27 mouse cellular contexts compared by ENCODE assay signal in the genomic region with DNA sequence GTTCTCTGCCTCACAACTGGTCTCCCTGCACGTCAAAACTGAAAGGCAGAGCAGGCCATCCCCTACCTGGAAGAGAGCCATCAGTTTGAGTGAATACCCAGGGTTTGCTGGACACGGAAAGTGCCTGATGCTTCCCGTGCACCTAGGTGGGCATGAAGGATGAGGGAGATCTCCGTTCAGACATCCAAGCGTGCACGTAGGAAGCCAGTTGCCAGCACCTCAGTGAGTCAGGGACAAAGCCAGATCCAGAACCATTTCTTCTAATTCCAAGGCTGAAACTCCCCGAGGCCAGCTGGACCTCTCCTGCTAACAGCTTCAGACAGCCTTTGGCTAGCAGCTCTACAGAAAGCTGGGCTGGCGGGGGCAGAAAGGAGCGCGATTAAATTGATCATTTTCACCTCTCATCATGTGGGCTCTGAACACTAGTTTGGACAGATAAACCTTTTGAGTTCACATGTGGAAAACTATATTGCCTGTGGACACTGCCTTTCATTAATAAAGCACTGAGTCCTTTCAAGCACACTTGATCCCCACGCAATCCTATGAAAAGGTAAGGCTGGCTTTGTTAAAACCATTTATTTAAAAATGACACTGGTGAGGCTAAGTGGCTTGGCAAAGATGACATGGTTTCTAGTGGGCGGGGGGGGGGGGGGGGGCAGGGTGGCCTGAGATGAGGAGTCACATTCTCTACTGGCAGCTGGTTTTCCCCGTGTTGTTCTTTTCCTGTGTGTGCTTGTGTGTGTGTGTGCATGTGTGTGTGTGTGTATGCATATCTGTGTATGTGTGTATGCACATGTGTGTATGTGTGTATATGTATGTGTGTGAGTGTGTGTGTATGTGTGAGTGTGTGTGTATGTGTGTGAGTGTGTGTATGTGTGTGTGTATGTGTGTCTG. TPM values are rescaled to one million over a fixed set of nuclear protein-coding genes. Genes with fewer than 3 reads are reported as not detected.
DNase-seq lines count a peak whose midpoint lies in the region; ATAC-seq and TF ChIP-seq lines count a peak whose summit lies in the region.
"Had no signal": no experiment of that assay in that cellular context is flagged by ENCODE, and none has a peak within 500 bp of the region (broad histone marks: within the 10 kb centered on the region; RNA-seq: fewer than 3 reads in every experiment).

No protein-coding gene starts in this region.

- TF ChIP-seq CTCF in lung, postnatal 0 days (IDR thresholded peaks at IDR 0.05) = no peak

- H3K27ac ChIP-seq in midbrain, embryonic 15.5 days = no peak overlapping the region
- no peak overlapping the region for H3K27ac ChIP-seq in midbrain, embryonic 10.5 days (replicated peaks)
- no peak overlapping the region for H3K27ac ChIP-seq in lung, postnatal 0 days (ENCODE audit: low read length)
- H3K27ac ChIP-seq: embryonic facial prominence, embryonic 13.5 days; forebrain, embryonic 10.5 days; forebrain, embryonic 15.5 days; gastrocnemius, adult 2 months; heart, embryonic 15.5 days; layer of hippocampus, adult 2 months; liver, embryonic 15.5 days had no signal

- 80% methylated on average over 13 of the region's 13 CpGs for WGBS in midbrain, embryonic 15.5 days
- 89% methylated on average over 13 of the region's 13 CpGs for WGBS in midbrain, embryonic 10.5 days
- 61% methylated on average over 12 of the region's 13 CpGs for WGBS in lung, postnatal 0 days

- intact Hi-C loops in left cerebral cortex, postnatal 4 days (cut with DNase I) = no loop called here

- 0 out of 2 replicates have a peak, but pooled peaks have one; percentile 11 for ATAC-seq in midbrain, embryonic 15.5 days (replicated peaks)
- ATAC-seq in lung, postnatal 0 days = peak; percentile 59
- ATAC-seq: activated CD4-positive, CD25-positive, alpha-beta regulatory T cell, adult 4 months; forebrain, embryonic 15.5 days; hindbrain, embryonic 16.5 days had no signal

- no peak overlapping the region for H3K4me3 ChIP-seq in midbrain, embryonic 15.5 days
- no peak overlapping the region for H3K4me3 ChIP-seq in midbrain, embryonic 10.5 days
- no peak overlapping the region for H3K4me3 ChIP-seq in lung, postnatal 0 days (ENCODE audit: low read depth, low read length)
- H3K4me3 ChIP-seq: embryonic facial prominence, embryonic 13.5 days; forebrain, embryonic 10.5 days; forebrain, embryonic 15.5 days; gastrocnemius, adult 2 months; heart, embryonic 15.5 days; layer of hippocampus, adult 2 months; liver, embryonic 15.5 days had no signal

- H3K9me3 ChIP-seq in midbrain, embryonic 15.5 days = no peaks in the 10 kb centered on the region
- no peaks in the 10 kb centered on the region for H3K9me3 ChIP-seq in midbrain, embryonic 10.5 days (replicated peaks)
- H3K9me3 ChIP-seq in lung, postnatal 0 days (ENCODE audit: low read length) = no peaks in the 10 kb centered on the region
- H3K9me3 ChIP-seq: embryonic facial prominence, embryonic 13.5 days; forebrain, embryonic 10.5 days; forebrain, embryonic 15.5 days; heart, embryonic 15.5 days; liver, embryonic 15.5 days had no signal

- TF ChIP-seq EP300 in lung, postnatal 0 days (IDR thresholded peaks at IDR 0.05) = no peak

- H3K9ac ChIP-seq in midbrain, embryonic 15.5 days = no peak overlapping the region
- H3K9ac ChIP-seq in lung, postnatal 0 days (replicated peaks; ENCODE audit: low read depth) = no peak overlapping the region
- H3K9ac ChIP-seq: embryonic facial prominence, embryonic 13.5 days; forebrain, embryonic 15.5 days; heart, embryonic 15.5 days; liver, embryonic 15.5 days had no signal

- no peaks in the 10 kb centered on the region for H3K36me3 ChIP-seq in midbrain, embryonic 15.5 days (replicated peaks)
- H3K36me3 ChIP-seq in midbrain, embryonic 10.5 days = no peaks in the 10 kb centered on the region
- no peaks in the 10 kb centered on the region for H3K36me3 ChIP-seq in lung, postnatal 0 days (ENCODE audit: insufficient read depth, low read length)
- H3K36me3 ChIP-seq: embryonic facial prominence, embryonic 13.5 days; forebrain, embryonic 10.5 days; forebrain, embryonic 15.5 days; heart, embryonic 15.5 days; liver, embryonic 15.5 days had no signal

- peak; percentile 18 for DNase-seq in left cerebral cortex, postnatal 4 days
- DNase-seq in left cerebral cortex, adult 11 months (ENCODE audit: low spot score) = no peak
- no peak for DNase-seq in midbrain, embryonic 10.5 days (ENCODE audit: low spot score)
- DNase-seq in lung, postnatal 0 days (ENCODE audit: low spot score) = peak; percentile 46
- DNase-seq in lung, postnatal 36 days = peak; percentile 49
- no peak for DNase-seq in right cerebral cortex, postnatal 14 days
- DNase-seq: adrenal gland, adult 2 months; adrenal gland, postnatal 36 days; B cell, adult 2 months; cerebellum, adult 2 months; gastrocnemius, adult 2 months; kidney, adult 18-20 months; kidney, postnatal 36 days; liver; spleen, adult 18-20 months; thymus, adult 18-20 months; thymus, postnatal 25 days had no signal

- H3K4me2 ChIP-seq in midbrain, embryonic 15.5 days = no peak overlapping the region
- H3K4me2 ChIP-seq in lung, postnatal 0 days (replicated peaks; ENCODE audit: low read depth, low read length) = no peak overlapping the region
- H3K4me2 ChIP-seq: embryonic facial prominence, embryonic 13.5 days; forebrain, embryonic 15.5 days; heart, embryonic 15.5 days; liver, embryonic 15.5 days; midbrain, embryonic 11.5 days had no signal

- no peaks in the 10 kb centered on the region for H3K4me1 ChIP-seq in midbrain, embryonic 15.5 days
- H3K4me1 ChIP-seq in midbrain, embryonic 10.5 days = no peaks in the 10 kb centered on the region
- H3K4me1 ChIP-seq in lung, postnatal 0 days (ENCODE audit: insufficient read depth, low read depth, low read length) = no peaks in the 10 kb centered on the region
- H3K4me1 ChIP-seq: embryonic facial prominence, embryonic 13.5 days; forebrain, embryonic 10.5 days; forebrain, embryonic 15.5 days; liver, embryonic 15.5 days had no signal

- H3K27me3 ChIP-seq in midbrain, embryonic 15.5 days (replicated peaks) = no peaks in the 10 kb centered on the region
- no peaks in the 10 kb centered on the region for H3K27me3 ChIP-seq in midbrain, embryonic 10.5 days (ENCODE audit: low read depth, poor library complexity, severe bottlenecking)
- H3K27me3 ChIP-seq in lung, postnatal 0 days (replicated peaks; ENCODE audit: insufficient read depth, low read length) = no peaks in the 10 kb centered on the region
- H3K27me3 ChIP-seq: embryonic facial prominence, embryonic 13.5 days; forebrain, embryonic 15.5 days; heart, embryonic 15.5 days; liver, embryonic 15.5 days had no signal

RNA-seq across cellular contexts. Expression of gene Intu, which starts 17.9 kb away (rescaled TPM):
- total RNA-seq in left cerebral cortex, postnatal 4 days (2021) = 1 to 10 TPM; 5.5 to 8.0 TPM
- polyA plus RNA-seq in midbrain, embryonic 15.5 days (2015; fragmentation: Nextera tagmentation; extraction: Ambion mirVana) = 3.2 and 3.7 TPM in 2 replicates
- 6.4 and 7.0 TPM in 2 replicates for polyA plus RNA-seq in midbrain, embryonic 10.5 days (2016; fragmentation: Nextera tagmentation; extraction: Ambion mirVana)
- polyA plus RNA-seq in lung, postnatal 0 days (2015; fragmentation: Nextera tagmentation; extraction: Ambion mirVana) = 1.1 and 1.8 TPM in 2 replicates

Comparison
In these comparisons a context has a peak if more than half of its experiments do, and no peak if none do; other contexts are left out.
1. DNase-seq: peak in left cerebral cortex, postnatal 4 days (single experiment), lung, postnatal 0 days (single experiment) and lung, postnatal 36 days (single experiment); none in left cerebral cortex, adult 11 months (single experiment), midbrain, embryonic 10.5 days (single experiment) and right cerebral cortex, postnatal 14 days (single experiment).